Mouse (Mus musculus): Measurements from ENCODE around the gene Grin2a. TPM values are rescaled to one million over a fixed set of nuclear protein-coding genes. Genes with fewer than 3 reads are reported as not detected.
"Not testable (repeated sequence)": the region's sequence is repeated elsewhere in the genome, so short reads cannot be mapped to it uniquely, and the experiment has no call there.

The Grin2a gene
- total RNA-seq, 2 experiments from 2014 or later, result 167 to 190 TPM

- no peak for DNase-seq (ENCODE audit: low spot score in 2 of 2)
Measured at GRCm38 (mm10) chr16:9665896-9666295, 329.5 kb downstream of the Grin2a start.

DNA sequence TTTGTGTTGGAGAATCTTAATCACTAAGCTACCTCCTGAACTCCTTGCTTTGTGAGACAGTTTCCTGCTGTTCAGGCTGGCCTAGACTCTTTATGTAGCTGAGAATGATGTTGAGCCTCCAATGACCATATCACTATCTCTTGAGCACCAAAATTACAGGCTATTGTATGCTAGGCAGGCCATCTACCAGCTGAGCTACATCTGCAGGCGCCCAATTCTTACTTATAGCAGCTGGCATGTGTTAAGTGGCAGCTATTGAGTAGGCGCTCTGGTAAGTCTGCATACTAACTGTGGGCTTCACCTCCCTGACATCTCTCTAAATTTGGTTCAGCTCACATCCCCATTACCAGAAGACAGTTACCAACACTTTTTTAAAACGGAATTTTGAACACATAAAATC is 331.3 kb downstream of the Grin2a start:
- DNase-seq (ENCODE audit: low spot score in 2 of 2), result no peak

- no peak for DNase-seq (ENCODE audit: low spot score in 2 of 2)
Measured at GRCm38 (mm10) chr16:9663508-9663907, 331.9 kb downstream of the Grin2a start.

DNA sequence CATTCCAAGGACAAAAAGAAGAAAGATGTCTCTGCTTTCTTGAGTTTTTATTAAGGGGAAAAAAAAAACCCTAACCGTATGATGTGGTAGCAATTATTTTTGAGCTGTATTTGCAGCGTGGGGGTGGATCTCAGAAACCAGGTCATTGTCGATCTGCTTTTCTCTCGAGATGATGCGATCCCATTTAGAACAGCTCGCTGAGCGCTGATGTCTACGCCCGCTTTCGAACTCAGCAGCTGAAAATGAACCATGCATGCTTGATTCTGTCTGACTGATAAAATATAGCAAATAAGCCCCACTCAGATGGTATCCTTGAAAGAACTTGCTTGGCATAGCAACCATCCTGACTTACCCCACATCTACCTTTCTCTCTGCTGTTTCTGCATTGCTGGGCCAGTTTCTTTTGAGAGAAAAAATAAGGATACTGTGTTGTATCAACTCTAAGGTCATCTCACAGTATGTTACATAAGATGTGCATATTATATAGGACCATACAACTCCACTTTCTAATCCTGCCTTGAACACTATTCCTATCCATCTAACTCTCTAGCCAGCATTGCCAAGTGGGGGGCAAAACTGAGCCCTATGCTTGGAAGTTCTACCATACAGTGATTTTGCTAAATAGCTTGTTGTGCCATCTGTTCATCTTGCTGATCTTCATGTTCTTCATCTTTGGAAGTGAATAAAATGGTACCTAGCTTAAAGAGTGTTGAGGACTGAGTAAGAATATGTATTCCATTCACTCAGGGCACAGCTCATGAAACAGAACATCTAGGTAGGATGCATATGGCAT is 369.5 kb downstream of the Grin2a start:
- peak in 1 of 2 experiments; percentile 10 for DNase-seq (ENCODE audit: low spot score in 2 of 2)

GRCm38 (mm10) chr16:9624346-9624745 is 371.0 kb downstream of the Grin2a start:
- DNase-seq (ENCODE audit: low spot score in 2 of 2), result peak in 1 of 2 experiments; percentile 4

DNA sequence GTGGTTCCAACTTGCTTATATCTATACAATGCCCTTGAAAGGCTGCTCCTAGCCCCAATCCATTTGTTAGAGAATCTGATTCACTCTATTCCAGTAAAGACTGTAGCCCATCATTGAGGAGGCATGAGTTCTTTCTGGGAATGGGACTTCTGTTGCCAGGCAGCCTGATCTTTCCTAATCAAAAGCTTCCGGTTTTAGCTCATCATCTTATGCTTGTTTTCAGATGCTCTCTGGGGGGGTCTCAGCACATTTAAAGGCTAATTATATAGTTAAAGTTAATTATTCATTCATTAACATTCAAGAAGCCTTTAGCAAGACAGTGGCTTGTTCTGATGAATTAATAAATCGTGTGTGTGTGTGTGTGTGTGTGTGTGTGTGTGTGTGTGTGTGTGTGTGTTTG is 377.2 kb downstream of the Grin2a start:
- no peak for DNase-seq (ENCODE audit: low spot score in 2 of 2)

DNA sequence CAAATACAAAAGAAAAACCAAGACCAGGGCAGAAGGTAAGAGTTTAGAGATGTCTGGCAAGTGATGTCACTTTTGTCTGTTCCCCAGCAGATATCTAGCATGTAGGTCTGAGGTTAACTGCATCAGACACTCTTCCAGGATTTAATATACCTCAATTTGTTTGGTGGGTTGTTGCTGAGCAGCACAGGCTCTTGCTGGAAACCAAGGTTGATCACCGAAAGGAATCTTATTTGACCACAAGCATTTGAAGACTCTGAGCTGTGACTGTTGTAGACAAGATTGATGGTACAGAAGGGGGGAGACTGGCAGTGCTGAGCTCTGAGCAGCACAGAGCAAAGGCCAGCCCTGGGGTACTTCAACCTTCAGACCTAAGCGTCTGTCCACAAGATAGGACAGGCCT is 378.1 kb downstream of the Grin2a start:
- no peak for DNase-seq (ENCODE audit: low spot score in 2 of 2)

DNA sequence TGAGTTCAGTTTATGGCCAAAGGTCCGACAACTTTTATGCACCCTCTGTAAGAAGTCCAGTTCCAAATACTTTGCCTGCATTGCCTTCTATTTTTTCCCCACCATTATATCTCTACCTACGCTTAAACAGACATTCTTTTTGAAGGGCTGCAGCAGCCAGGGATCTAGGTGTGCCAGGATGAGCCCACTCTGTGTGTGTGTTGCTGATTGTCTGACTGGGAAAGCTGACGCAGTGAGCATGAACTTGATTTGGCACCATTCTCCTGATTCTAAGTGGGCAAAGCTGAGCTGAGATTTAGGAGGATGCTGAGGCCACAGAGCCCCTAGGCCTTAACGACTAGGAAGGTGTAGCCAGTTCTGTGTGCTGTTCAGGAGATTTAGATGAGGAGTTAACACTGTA is 378.6 kb downstream of the Grin2a start:
- peak in 1 of 2 experiments; percentile 8 for DNase-seq (ENCODE audit: low spot score in 2 of 2)

- not testable (repeated sequence) for DNase-seq (ENCODE audit: low spot score in 2 of 2)
Measured at GRCm38 (mm10) chr16:9612596-9612995, 382.8 kb downstream of the Grin2a start.

DNA sequence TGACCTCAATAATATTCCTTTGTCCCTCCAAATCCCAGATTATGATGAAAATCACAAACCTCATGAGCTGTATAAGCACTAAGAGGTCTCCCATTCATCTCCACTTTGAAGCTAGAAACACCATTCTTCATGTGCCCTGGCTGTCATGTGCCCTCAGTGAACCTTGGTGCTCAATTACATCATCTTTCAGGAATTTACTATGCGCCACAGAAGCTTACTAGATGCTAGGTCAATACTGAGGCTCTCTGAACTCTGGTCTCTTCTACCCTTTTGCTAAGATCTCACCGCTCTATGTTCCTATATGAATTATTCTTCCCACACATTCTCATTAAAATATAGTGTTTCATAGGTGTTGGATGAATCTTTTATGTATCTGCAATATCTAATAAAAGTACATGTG is 387.9 kb downstream of the Grin2a start:
- DNase-seq (ENCODE audit: low spot score in 2 of 2), result no peak

DNA sequence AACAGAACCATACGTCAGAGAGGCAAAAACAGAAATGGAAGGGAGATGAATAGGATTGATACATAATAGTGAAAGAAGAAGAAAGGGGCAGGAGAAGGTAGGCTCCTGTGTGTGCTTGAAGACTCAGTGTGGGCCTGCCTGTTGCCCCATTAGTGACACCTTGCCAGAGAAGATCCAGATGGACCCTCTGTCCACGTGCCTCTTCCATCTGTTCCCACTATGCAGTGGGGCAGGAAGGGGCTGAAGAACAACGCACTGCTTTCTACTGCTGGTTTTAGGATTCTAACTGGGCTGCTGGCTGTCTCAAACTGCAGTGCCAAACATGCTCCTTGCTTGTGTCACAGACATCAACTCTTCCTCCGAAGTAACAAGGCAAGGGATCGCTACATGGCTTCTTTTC is 391.4 kb downstream of the Grin2a start:
- no peak for DNase-seq (ENCODE audit: low spot score in 2 of 2)

DNA sequence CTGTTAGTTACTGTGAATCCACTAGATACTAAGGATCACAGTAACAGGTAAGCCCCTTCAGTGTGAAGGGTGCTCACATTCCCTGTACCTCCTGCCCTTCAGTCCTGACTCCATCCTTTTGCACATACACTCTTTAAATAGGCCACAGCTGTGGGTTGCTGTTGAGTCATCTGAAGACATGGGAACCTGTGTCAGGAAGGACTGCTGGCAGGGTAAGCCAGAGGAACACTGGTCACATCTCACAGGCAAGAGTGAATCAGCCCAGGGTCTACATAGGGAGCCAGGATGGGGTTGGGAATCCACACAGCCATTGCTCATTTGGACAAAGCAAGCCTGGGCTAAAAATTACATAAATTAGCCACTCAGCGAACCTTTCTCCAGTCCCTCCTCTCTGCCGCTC is 392.8 kb downstream of the Grin2a start:
- DNase-seq (ENCODE audit: low spot score in 2 of 2), result no peak

DNA sequence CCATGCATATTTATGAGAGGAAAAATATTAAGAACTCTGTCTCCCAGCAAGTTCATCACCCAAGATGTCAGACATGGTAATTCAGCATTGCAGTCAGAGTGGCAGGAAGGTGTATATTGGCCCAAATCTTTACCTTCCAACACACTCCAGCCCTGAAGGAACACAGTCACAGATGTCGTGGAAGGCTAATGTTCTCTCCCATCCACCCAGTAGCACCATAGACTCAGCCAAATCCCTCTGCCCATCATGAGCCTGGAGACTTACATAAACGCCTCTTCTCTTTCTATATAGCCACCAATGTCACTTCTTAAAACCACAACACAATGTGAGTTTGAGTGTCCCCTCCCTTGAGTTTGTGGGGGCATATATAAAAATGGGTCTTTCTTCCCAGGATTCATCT is 406.2 kb downstream of the Grin2a start:
- no peak for DNase-seq (ENCODE audit: low spot score in 2 of 2)

- DNase-seq (ENCODE audit: low spot score in 2 of 2), result no peak
Measured at GRCm38 (mm10) chr16:9588431-9588830, 406.9 kb downstream of the Grin2a start.

- no peak for DNase-seq (ENCODE audit: low spot score in 2 of 2)
Measured at GRCm38 (mm10) chr16:9583981-9584380, 411.4 kb downstream of the Grin2a start.

- no peak for DNase-seq (ENCODE audit: low spot score in 2 of 2)
Measured at GRCm38 (mm10) chr16:9571793-9572192, 423.6 kb downstream of the Grin2a start.

- no peak for DNase-seq (ENCODE audit: low spot score in 2 of 2)
Measured at GRCm38 (mm10) chr16:9567286-9567685, 428.1 kb downstream of the Grin2a start.

GRCm38 (mm10) chr16:9561816-9562215 is 433.5 kb downstream of the Grin2a start:
- DNase-seq (ENCODE audit: low spot score in 2 of 2), result no peak

- no peak for DNase-seq (ENCODE audit: low spot score in 2 of 2)
Measured at GRCm38 (mm10) chr16:9535196-9535595, 460.2 kb downstream of the Grin2a start.

GRCm38 (mm10) chr16:9533564-9534332 is 461.6 kb downstream of the Grin2a start:
- DNase-seq (ENCODE audit: low spot score in 2 of 2), result peak in 1 of 2 experiments; percentile 12

GRCm38 (mm10) chr16:9532843-9533532 is 462.4 kb downstream of the Grin2a start:
- no peak for DNase-seq (ENCODE audit: low spot score in 2 of 2)

DNA sequence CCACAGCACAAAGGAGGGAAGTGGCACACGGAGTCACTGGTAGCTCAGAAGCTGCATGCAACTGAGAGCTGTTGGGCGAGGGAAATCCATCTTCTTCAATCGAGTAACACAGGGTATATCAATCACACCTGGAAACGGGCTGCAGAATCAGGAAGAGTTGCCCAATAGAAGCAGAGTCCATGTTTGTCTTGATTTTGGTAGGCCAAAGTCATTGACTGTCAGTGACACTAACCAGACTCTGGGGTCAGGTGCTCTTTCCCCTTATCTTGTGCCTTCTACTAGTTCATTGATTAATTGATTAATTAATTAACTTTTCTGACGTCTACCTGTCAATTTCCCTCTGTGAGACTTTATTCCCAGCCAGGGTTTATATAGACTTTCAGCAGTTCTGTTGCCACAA is 468.1 kb downstream of the Grin2a start:
- DNase-seq (ENCODE audit: low spot score in 2 of 2), result no peak

All from layer of hippocampus, postnatal 10 days (tissue).